Mouse (Mus musculus): Measurements from ENCODE around the gene Rag2. TPM values are rescaled to one million over a fixed set of nuclear protein-coding genes. Genes with fewer than 3 reads are reported as not detected.
A peak's percentile ranks its signal among the peaks of the same experiment; 100 is the strongest.

Gene Rag2
- polyA plus RNA-seq, 1 experiment from 2014 or later, result not detected

- Histone ChIP-seq H3K4me2 (no peak overlapping the region; the same call in 1 of the 2 replicates), H3K9me3 (no peaks in the 10 kb centered on the region), H3K9ac (no peak overlapping the region), H3K4me3 (no peak overlapping the region), H3K27me3 (replicated peaks) (no peaks in the 10 kb centered on the region), H3K27ac (peak overlapping the region; percentile 34), H3K36me3 (replicated peaks) (no peaks in the 10 kb centered on the region), H3K4me1 (peaks cover 25% of the 10 kb centered on the region)
- ATAC-seq (replicated peaks), result peak; percentile 73
- 17% methylated on average over 8 of the region's 8 CpGs for WGBS
Observed at GRCm38 (mm10) chr2:101600703-101601102, 23.8 kb upstream of the Rag2 start.

GRCm38 (mm10) chr2:101603099-101603498 is 21.4 kb upstream of the Rag2 start:
- Histone ChIP-seq H3K36me3 (replicated peaks) (no peaks in the 10 kb centered on the region), H3K4me2 (no peak overlapping the region), H3K27ac (no peak overlapping the region), H3K4me1 (peaks cover 25% of the 10 kb centered on the region), H3K9me3 (no peaks in the 10 kb centered on the region), H3K27me3 (replicated peaks) (no peaks in the 10 kb centered on the region), H3K4me3 (no peak overlapping the region), H3K9ac (no peak overlapping the region)
- 89% methylated on average over 1 of the region's 1 CpGs for WGBS
- no peak for ATAC-seq (replicated peaks)

DNA sequence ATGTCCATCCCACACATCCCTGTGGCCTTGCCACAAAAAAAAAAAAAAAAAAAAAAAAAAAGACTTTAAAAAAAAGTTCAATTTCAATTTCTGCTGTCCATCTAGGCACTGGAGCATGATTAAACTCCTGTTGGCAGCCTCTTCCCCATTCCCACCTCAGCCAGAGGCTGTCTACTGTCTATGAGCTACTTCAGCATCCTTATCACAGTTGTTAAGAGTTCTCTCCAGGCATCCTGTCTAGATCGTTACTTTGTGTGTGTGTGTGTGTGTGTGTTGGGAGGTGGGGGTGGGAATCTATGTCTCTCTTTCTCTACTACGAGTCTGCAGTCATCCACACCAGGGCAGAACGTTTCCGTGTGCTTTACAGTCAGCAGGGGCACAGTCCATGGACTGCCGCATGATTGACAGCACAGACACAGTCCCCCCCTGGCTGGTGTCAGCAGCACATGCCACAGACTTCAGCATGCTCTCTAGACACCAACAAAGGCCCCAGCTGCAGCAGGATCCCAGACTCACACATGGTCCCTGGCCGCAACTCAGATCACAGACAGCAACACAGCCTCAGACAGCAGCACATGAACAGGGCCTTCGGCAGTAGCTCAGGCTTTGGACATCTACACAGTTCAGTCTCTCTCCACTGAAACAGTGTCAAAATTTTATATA is 16.2 kb upstream of the Rag2 start:
- ATAC-seq (replicated peaks), result peak; percentile 54
- WGBS, result 51% methylated on average over 7 of the region's 7 CpGs
- no peak overlapping the region for H3K9ac ChIP-seq
- H3K4me2 ChIP-seq, result no peak overlapping the region
- no peak overlapping the region for H3K4me3 ChIP-seq
- H3K27ac ChIP-seq, result no peak overlapping the region
- H3K36me3 ChIP-seq (replicated peaks), result no peaks in the 10 kb centered on the region
- no peaks in the 10 kb centered on the region for H3K27me3 ChIP-seq (replicated peaks)
- H3K9me3 ChIP-seq, result no peaks in the 10 kb centered on the region
- no peaks in the 10 kb centered on the region for H3K4me1 ChIP-seq

DNA sequence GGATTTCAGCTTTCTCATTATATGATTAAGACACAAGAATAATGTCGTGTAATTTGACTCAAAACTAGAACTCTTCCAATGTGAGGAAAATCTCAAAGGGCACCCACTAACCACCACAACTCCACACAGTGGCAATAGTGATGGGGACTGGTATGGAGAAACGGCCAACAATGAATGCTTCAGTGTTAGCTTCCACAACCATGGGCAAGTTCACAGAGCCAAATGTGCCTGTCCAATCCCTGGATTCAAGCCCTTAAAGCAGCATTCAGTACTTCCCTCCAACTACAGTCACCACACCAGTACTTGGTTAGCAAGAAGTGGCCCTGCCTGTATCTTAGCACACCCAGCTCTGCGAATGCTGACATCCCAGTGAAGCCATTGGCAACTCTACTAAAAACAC is 13.7 kb upstream of the Rag2 start:
- no peaks in the 10 kb centered on the region for H3K9me3 ChIP-seq
- H3K27ac ChIP-seq, result no peak overlapping the region
- H3K4me3 ChIP-seq, result no peak overlapping the region
- no peak overlapping the region for H3K9ac ChIP-seq
- H3K4me2 ChIP-seq, result no peak overlapping the region
- no peaks in the 10 kb centered on the region for H3K36me3 ChIP-seq (replicated peaks)
- 96% methylated on average over 3 of the region's 3 CpGs for WGBS
- no peaks in the 10 kb centered on the region for H3K27me3 ChIP-seq (replicated peaks)
- ATAC-seq (replicated peaks), result no peak
- peaks cover 5% of the 10 kb centered on the region; the same call in 1 of the 2 replicates for H3K4me1 ChIP-seq

GRCm38 (mm10) chr2:101615464-101616305 is 8.8 kb upstream of the Rag2 start:
- H3K9me3 ChIP-seq, result no peaks in the 10 kb centered on the region
- H3K27ac ChIP-seq, result peak overlapping the region; percentile 34
- H3K4me2 ChIP-seq, result no peak overlapping the region; the same call in 1 of the 2 replicates
- H3K4me1 ChIP-seq, result peaks cover 10% of the 10 kb centered on the region; the same call in 1 of the 2 replicates
- H3K27me3 ChIP-seq (replicated peaks), result no peaks in the 10 kb centered on the region
- H3K4me3 ChIP-seq, result no peak overlapping the region
- ATAC-seq (replicated peaks), result peak; percentile 77
- no peaks in the 10 kb centered on the region for H3K36me3 ChIP-seq (replicated peaks)
- H3K9ac ChIP-seq, result no peak overlapping the region
- 54% methylated on average over 10 of the region's 10 CpGs for WGBS

DNA sequence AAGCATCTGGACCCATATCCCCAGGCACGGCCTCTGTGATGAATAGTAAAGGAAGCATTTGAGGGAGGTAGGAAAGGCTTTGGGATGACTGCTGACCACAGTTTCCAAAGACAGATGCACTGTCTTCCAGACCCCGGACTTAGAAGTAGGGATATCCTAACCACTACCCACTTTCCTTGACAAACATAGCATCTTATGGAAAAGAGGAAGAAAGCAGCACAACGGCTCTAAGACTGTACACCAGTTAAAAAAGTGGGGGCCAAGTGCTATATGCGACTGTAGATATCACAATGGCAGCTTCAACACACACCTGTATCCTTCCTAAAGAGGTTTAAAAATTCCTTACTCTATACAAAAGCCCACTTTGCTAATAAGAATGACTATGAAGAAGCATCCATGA is 6.1 kb upstream of the Rag2 start:
- peaks cover 10% of the 10 kb centered on the region; the same call in 1 of the 2 replicates for H3K4me1 ChIP-seq
- H3K9me3 ChIP-seq, result no peaks in the 10 kb centered on the region
- H3K36me3 ChIP-seq (replicated peaks), result no peaks in the 10 kb centered on the region
- H3K4me3 ChIP-seq, result no peak overlapping the region
- no peaks in the 10 kb centered on the region for H3K27me3 ChIP-seq (replicated peaks)
- no peak for ATAC-seq (replicated peaks)
- no peak overlapping the region for H3K4me2 ChIP-seq
- WGBS, result 81% methylated on average over 4 of the region's 4 CpGs
- H3K9ac ChIP-seq, result no peak overlapping the region
- H3K27ac ChIP-seq, result no peak overlapping the region

- H3K4me1 ChIP-seq, result peaks cover 5% of the 10 kb centered on the region; the same call in 1 of the 2 replicates
- H3K27me3 ChIP-seq (replicated peaks), result no peaks in the 10 kb centered on the region
- no peaks in the 10 kb centered on the region for H3K9me3 ChIP-seq
- H3K4me2 ChIP-seq, result no peak overlapping the region
- no peak overlapping the region for H3K4me3 ChIP-seq
- ATAC-seq (replicated peaks), result no peak
- H3K36me3 ChIP-seq (replicated peaks), result no peaks in the 10 kb centered on the region
- H3K9ac ChIP-seq, result no peak overlapping the region
- no peak overlapping the region for H3K27ac ChIP-seq
- WGBS, result 72% methylated on average over 3 of the region's 3 CpGs
Observed at GRCm38 (mm10) chr2:101620899-101621298, 3.6 kb upstream of the Rag2 start.

GRCm38 (mm10) chr2:101621611-101622010 is 2.9 kb upstream of the Rag2 start:
- H3K4me3 ChIP-seq, result no peak overlapping the region
- WGBS, result 65% methylated on average over 7 of the region's 7 CpGs
- no peak for ATAC-seq (replicated peaks)

DNA sequence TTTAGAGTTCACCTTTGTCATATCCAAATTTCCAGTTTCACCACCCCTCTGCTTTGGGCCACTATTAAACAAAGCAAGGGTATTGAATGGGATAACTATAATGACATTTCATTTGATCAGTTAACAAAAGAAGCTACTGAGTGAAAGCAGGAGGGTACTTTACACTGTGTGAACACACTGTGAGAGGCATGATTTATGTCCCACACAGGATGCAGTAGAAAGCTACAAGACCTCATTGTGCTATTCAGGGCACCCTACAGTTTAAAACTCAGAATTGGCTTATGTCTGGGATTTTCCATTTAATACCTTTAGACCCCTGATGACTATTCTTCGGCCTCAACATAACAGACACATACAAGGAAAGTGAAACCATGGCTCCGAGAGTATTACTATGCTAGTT is 1.5 kb upstream of the Rag2 start:
- Histone ChIP-seq H3K36me3 (replicated peaks) (no peaks in the 10 kb centered on the region), H3K4me2 (no peak overlapping the region), H3K27me3 (replicated peaks) (no peaks in the 10 kb centered on the region), H3K27ac (no peak overlapping the region), H3K9ac (no peak overlapping the region), H3K9me3 (no peaks in the 10 kb centered on the region), H3K4me1 (peaks cover 4% of the 10 kb centered on the region; the same call in 1 of the 2 replicates), H3K4me3 (no peak overlapping the region)
- ATAC-seq (replicated peaks), result no peak
- WGBS, result 58% methylated on average over 2 of the region's 2 CpGs

More at GRCm38 (mm10) chr2:101621611-101622010, 2.9 kb upstream of the Rag2 start:
- no peak overlapping the region for H3K9ac ChIP-seq
- H3K4me2 ChIP-seq, result no peak overlapping the region
- H3K27ac ChIP-seq, result no peak overlapping the region
- no peaks in the 10 kb centered on the region for H3K4me1 ChIP-seq
- H3K9me3 ChIP-seq, result no peaks in the 10 kb centered on the region
- no peaks in the 10 kb centered on the region for H3K27me3 ChIP-seq (replicated peaks)
- H3K36me3 ChIP-seq (replicated peaks), result no peaks in the 10 kb centered on the region

- 43% methylated on average over 2 of the region's 2 CpGs for WGBS
- no peak overlapping the region for H3K4me2 ChIP-seq
- no peak overlapping the region for H3K9ac ChIP-seq
- H3K4me1 ChIP-seq, result peaks cover 6% of the 10 kb centered on the region; the same call in 1 of the 2 replicates
- no peaks in the 10 kb centered on the region for H3K27me3 ChIP-seq (replicated peaks)
- H3K9me3 ChIP-seq, result no peaks in the 10 kb centered on the region
- H3K36me3 ChIP-seq (replicated peaks), result no peaks in the 10 kb centered on the region
- no peak overlapping the region for H3K4me3 ChIP-seq
- no peak for ATAC-seq (replicated peaks)
- H3K27ac ChIP-seq, result no peak overlapping the region
Observed at GRCm38 (mm10) chr2:101624011-101624410, 507 bp upstream of the Rag2 start.

DNA sequence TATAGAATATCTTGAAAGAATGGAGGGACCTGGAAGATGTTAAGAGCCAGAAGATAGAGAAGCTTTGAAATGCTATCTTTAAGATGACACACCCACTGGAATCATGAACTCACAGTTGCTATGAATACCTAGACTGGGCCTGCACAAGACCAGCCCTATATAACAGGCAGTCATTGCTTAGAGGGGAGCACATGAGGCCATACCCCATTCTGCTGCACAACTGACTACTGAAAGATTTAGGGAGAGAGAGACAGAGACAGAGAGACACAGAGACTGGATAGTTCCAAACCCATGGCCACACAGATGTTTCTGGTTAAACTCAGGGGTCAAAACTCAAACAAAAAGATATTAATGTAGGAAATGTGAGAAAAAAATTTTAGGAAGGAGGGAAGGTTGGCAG is 2.7 kb downstream of the Rag2 start:
- Histone ChIP-seq H3K9me3 (no peaks in the 10 kb centered on the region), H3K9ac (no peak overlapping the region), H3K4me1 (peaks cover 12% of the 10 kb centered on the region), H3K36me3 (replicated peaks) (no peaks in the 10 kb centered on the region), H3K27me3 (replicated peaks) (no peaks in the 10 kb centered on the region), H3K27ac (no peak overlapping the region), H3K4me3 (no peak overlapping the region), H3K4me2 (no peak overlapping the region)
- ATAC-seq (replicated peaks), result no peak

DNA sequence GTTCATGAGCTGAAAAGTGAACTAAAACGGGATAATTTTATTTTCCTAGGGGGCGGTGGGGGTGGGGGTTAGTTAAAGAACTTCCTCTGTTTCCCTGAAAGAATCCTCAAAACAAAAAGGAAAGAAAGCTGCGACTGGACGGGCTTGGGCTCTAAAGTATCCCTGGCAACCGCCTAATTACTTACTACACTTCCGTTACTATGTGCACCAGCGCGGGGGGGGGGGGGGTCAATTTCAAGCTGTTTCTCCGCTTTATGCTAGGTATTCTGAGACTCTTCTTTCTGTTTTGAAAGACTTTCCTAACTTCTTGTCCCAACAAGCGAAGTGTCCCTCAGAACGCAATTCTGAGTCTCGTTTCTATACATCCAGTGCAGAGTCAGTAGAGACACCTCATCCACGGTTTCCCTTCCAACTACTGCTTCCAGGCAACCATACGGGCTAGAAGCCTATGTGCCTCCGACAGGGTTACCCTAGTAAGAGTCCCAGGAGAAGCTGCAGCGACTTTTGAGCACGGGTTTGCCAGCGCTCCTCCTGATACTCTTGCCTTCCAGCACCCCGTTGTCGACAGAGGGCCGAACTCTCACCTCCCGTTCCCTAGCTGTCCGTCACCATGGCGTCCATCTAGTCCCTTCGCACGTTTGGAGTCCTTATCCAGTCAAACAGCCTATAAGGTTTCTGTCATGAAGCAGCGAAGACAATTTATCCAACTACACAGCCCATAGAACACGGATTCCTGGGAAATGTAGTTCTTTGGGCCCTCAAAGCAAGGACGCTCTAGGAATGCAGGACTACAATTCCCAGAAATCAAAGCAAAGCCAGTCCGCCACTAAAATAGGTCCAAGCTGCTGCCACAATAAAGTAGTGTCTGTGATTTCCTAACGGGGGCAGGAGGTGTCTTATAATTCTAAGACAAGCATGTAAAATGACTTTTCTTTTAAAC is 4.0 kb downstream of the Rag2 start:
- Histone ChIP-seq H3K27me3 (replicated peaks) (no peaks in the 10 kb centered on the region), H3K9ac (peak overlapping the region; percentile 66), H3K27ac (peak overlapping the region; percentile 96), H3K4me3 (peak overlapping the region; percentile 75), H3K36me3 (replicated peaks) (no peaks in the 10 kb centered on the region), H3K4me2 (peak overlapping the region; percentile 71), H3K9me3 (no peaks in the 10 kb centered on the region), H3K4me1 (peaks cover 12% of the 10 kb centered on the region)
- ATAC-seq (replicated peaks), result peak; percentile 99
- under 1% methylated on average over 31 of the region's 31 CpGs for WGBS
